Mouse (Mus musculus) stomach, embryonic 14.5 days (tissue): ENCODE measurements around the gene Mthfd1. TPM values are rescaled to one million over a fixed set of nuclear protein-coding genes. Genes with fewer than 3 reads are reported as not detected.

ENCODE experiments used
- ATAC-seq: fragments of 200-750 bp; cut with Nextera tagmentation; 2 replicates; pipeline ENCODE4 v1.8.0; 2017; ENCODE audit warnings: low read depth, moderate TSS enrichment; ENCODE audit not compliant: insufficient number of reproducible peaks, insufficient read depth, low FRiP score
- H3K27ac ChIP-seq: fragments of 300-500 bp; sonication (generic); 2 replicates; pipeline ENCODE4 v1.5.1; 2014; ENCODE audit warnings: mild to moderate bottlenecking, low read length, moderate library complexity, mixed read lengths
- H3K27me3 ChIP-seq: fragments of 300-500 bp; sonication (generic); 2 replicates; pipeline ENCODE4 v1.6.1; 2014; ENCODE audit warnings: low read length, control low read depth, mixed read lengths; ENCODE audit not compliant: control insufficient read depth, insufficient read depth
- H3K36me3 ChIP-seq: fragments of 300-500 bp; sonication (generic); 2 replicates; pipeline ENCODE4 v1.6.1; 2014; ENCODE audit warnings: mild to moderate bottlenecking, control low read depth, low read length, moderate library complexity, mixed read lengths; ENCODE audit not compliant: control insufficient read depth, insufficient read depth
- H3K4me1 ChIP-seq: fragments of 300-500 bp; sonication (generic); 2 replicates; pipeline ENCODE4 v1.6.1; 2014; ENCODE audit warnings: low read length, control low read depth, mixed read lengths; ENCODE audit not compliant: control insufficient read depth, insufficient read depth
- H3K4me2 ChIP-seq: fragments of 300-500 bp; sonication (generic); replicated peaks from 2 replicates; pipeline ENCODE4 v1.6.1; 2014; ENCODE audit warnings: low read depth, low read length, control low read depth
- H3K4me3 ChIP-seq: fragments of 300-500 bp; sonication (generic); 2 replicates; pipeline ENCODE4 v1.5.1; 2014; ENCODE audit warnings: low read depth, low read length, control low read depth
- H3K9ac ChIP-seq: fragments of 300-500 bp; sonication (generic); replicated peaks from 2 replicates; pipeline ENCODE4 v1.6.1; 2014; ENCODE audit warnings: low read depth, mild to moderate bottlenecking, control low read depth, low read length, moderate library complexity, mixed read lengths
- H3K9me3 ChIP-seq: fragments of 300-500 bp; sonication (generic); 2 replicates; pipeline ENCODE4 v1.6.1; 2016; ENCODE audit warnings: low read depth, low read length, control low read depth; ENCODE audit not compliant: control insufficient read depth
- WGBS: fragments of 180-500 bp; shearing (Covaris S2); extraction: QIAGEN DNeasy Blood & Tissue Kit; methylation state at CpG from one replicate; pipeline ENCODE4 v1.1.7; 2014; 5-methylcytosine and 5-hydroxymethylcytosine counted together
- polyA plus RNA-seq: library from polyadenylated mRNA; unstranded; fragments of >200 nt; fragmentation: Nextera tagmentation; extraction: Ambion mirVana; gene quantifications from 2 replicates; pipeline ENCODE4 v1.2.1, GENCODE M21; 2014

The Mthfd1 gene
- polyA plus RNA-seq, 1 experiment from 2014 or later = 76.7 TPM

DNA sequence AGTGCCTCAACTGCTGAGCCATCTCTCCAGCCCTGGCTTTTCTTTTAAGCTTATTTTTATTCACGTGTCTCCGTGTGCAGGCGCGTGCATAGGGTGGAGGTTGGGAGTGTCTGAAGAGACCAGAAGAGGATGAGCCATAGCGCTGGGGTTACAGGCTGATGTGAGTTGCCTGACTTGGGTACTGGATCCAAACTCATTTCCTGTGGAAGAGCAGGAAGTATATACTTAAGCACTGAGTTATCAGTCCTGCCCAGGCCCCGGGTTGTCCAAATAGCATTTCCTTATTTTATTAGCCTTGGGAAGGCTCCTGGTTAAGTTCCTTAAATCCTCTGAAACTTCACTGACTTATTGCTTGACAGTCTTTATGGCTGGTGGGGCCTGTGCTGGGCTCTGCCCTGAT, 54.9 kb downstream of the Mthfd1 start:
- ATAC-seq = no peak
- Histone ChIP-seq H3K9ac (no peak overlapping the region), H3K27ac (no peak overlapping the region), H3K4me2 (no peak overlapping the region), H3K36me3 (peaks cover 23% of the 10 kb centered on the region), H3K27me3 (no peaks in the 10 kb centered on the region), H3K9me3 (no peaks in the 10 kb centered on the region), H3K4me3 (no peak overlapping the region), H3K4me1 (0 out of 2 replicates have a peak, but pooled peaks cover 3% of the 10 kb centered on the region)
- 80% methylated on average over 6 of the region's 6 CpGs for WGBS

DNA sequence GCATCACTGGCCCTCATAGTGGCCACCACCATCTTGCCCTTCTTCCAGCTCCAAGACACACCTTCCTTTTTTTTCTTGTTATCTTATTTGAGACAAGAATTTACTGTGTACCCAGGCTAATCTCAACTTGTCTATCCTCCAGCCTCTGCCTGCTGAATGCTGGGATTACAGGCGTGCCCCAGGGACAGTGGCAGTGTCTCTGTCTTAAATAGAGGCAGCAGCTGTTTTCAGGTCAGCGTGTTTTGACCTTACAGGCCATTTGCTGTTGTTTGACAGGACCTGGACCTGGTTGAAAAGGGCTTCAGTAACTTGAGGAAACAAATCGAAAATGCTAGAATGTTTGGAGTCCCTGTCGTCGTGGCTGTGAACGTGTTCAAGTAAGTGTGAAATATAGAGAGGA, 55.5 kb downstream of the Mthfd1 start:
- H3K4me3 ChIP-seq = no peak overlapping the region
- H3K27ac ChIP-seq = no peak overlapping the region
- ATAC-seq = no peak
- H3K9ac ChIP-seq = no peak overlapping the region
- 74% methylated on average over 6 of the region's 6 CpGs for WGBS
- H3K4me1 ChIP-seq = 0 out of 2 replicates have a peak, but pooled peaks cover 3% of the 10 kb centered on the region
- peaks cover 25% of the 10 kb centered on the region for H3K36me3 ChIP-seq
- no peaks in the 10 kb centered on the region for H3K27me3 ChIP-seq
- no peaks in the 10 kb centered on the region for H3K9me3 ChIP-seq
- no peak overlapping the region for H3K4me2 ChIP-seq

GRCm38 (mm10) chr12:76311227-76311626, 56.1 kb downstream of the Mthfd1 start:
- no peaks in the 10 kb centered on the region for H3K27me3 ChIP-seq
- H3K4me1 ChIP-seq = 0 out of 2 replicates have a peak, but pooled peaks cover 3% of the 10 kb centered on the region
- H3K27ac ChIP-seq = no peak overlapping the region
- no peak overlapping the region for H3K4me3 ChIP-seq
- H3K9ac ChIP-seq = no peak overlapping the region
- no peak for ATAC-seq
- H3K9me3 ChIP-seq = no peaks in the 10 kb centered on the region
- H3K36me3 ChIP-seq = peaks cover 24% of the 10 kb centered on the region
- H3K4me2 ChIP-seq = no peak overlapping the region
- 87% methylated on average over 9 of the region's 9 CpGs for WGBS

- Histone ChIP-seq H3K36me3 (peaks cover 19% of the 10 kb centered on the region), H3K9me3 (no peaks in the 10 kb centered on the region), H3K27ac (no peak overlapping the region), H3K4me3 (no peak overlapping the region), H3K4me1 (0 out of 2 replicates have a peak, but pooled peaks cover 3% of the 10 kb centered on the region), H3K4me2 (no peak overlapping the region), H3K27me3 (no peaks in the 10 kb centered on the region), H3K9ac (no peak overlapping the region)
- ATAC-seq = peak; percentile 46; the same call in 1 of the 2 replicates
- 81% methylated on average over 8 of the region's 8 CpGs for WGBS
Observed at GRCm38 (mm10) chr12:76311951-76312350, 56.9 kb downstream of the Mthfd1 start.

DNA sequence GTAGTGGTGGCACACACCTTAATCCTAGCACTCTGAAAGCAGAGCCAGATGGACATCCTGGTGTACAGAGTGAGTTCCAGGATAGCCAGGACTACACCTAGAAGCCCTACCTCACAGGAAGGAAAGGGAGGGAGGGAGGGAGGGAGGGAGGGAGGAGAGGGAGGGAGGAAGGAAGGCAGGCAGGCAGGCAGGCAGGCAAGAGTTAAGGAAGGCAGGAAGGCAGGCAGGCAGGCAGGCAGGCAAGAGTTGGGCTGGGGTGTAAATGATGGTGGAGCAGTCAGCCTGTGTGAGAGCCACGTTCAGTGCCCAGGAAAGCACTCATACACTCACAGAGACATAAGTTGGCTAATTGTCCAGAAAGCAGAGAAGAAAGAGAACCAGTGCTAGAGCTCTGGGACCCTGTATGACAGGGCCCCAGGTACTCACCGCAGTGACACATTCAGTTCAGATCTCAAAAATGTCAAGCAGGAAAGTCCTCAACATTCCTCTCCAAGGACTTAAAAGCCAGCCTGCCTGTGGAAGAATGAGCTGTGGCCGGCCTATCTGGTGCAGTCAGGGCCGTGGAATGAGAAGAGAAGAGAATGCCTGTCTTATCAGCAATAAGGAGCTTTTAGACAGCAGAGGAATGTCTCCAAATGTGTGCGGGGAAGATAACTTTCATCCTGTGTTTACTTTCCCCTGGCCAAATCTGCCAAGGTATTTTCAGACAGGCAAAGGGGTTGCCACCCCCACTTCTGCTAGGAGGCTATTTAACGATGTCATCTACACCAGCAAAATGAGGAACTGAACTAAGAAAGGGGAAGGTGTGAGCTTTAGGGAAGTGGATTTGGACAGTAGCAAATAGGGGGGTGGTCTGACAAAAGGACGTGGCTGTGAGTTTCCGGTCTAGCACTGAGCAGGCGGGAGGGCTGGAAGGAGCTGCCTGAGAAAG, 63.4 kb downstream of the Mthfd1 start:
- Histone ChIP-seq H3K4me1 (peaks cover 9% of the 10 kb centered on the region; the same call in 1 of the 2 replicates), H3K27ac (peak overlapping the region; percentile 55; the same call in 1 of the 2 replicates), H3K9me3 (no peaks in the 10 kb centered on the region), H3K4me2 (no peak overlapping the region), H3K27me3 (no peaks in the 10 kb centered on the region), H3K36me3 (peaks cover 18% of the 10 kb centered on the region), H3K9ac (no peak overlapping the region), H3K4me3 (no peak overlapping the region)
- peak; percentile 76 for ATAC-seq
- 18% methylated on average over 9 of the region's 9 CpGs for WGBS

DNA sequence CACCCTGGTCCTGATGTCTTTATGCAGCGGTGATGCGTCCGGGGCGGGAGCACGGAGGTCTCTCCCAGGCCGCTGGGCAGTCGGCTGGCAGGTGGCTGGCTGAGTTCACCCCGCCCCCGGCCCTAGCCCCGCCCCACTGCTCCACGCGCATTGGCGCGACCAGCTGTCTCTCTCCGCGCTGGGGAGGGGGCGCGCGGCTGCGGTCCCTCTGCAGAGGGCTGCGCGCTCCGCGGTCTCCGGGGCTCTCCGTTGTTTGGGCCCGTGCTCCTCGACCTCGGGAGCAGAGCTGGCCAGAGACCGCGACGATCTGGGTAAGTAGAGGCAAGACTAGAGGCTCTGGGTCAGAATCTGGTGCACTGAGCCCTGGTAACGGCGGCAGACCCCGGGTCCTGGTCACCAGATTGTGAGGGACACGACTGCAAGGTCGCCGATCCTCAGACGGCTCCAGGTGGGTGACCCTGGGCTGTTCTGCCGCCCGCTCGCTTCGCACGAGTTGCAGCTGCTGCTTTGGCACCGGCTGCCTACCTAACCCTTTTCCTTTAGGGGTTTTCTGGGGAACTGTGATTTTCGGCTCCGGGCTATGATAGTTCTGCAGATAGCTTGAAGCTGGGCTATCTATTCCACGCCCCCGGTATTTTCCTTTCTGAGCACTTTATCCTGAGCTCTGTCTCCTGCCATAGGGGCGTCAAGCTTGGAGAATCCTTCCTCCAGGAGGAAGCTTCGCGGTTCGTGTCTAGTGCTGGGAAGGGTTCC, 69.8 kb downstream of the Mthfd1 start, which contains the start of gene Akap5:
Akap5 (plus strand) TSS at position 213 of the 753 bp plus-strand sequence.
- H3K9me3 ChIP-seq = no peaks in the 10 kb centered on the region
- no peaks in the 10 kb centered on the region for H3K27me3 ChIP-seq
- H3K9ac ChIP-seq = peak within 1 kb of the TSS; percentile 41
- H3K4me3 ChIP-seq = peak within 1 kb of the TSS; percentile 55
- H3K4me2 ChIP-seq = peak within 1 kb of the TSS; percentile 87
- peaks cover 7% of the 10 kb centered on the region for H3K36me3 ChIP-seq
- H3K27ac ChIP-seq = no peak within 1 kb of the TSS
- peak; percentile 92 for ATAC-seq
- 2% methylated on average over 53 of the region's 53 CpGs for WGBS
- no peaks in the 10 kb centered on the region for H3K4me1 ChIP-seq

DNA sequence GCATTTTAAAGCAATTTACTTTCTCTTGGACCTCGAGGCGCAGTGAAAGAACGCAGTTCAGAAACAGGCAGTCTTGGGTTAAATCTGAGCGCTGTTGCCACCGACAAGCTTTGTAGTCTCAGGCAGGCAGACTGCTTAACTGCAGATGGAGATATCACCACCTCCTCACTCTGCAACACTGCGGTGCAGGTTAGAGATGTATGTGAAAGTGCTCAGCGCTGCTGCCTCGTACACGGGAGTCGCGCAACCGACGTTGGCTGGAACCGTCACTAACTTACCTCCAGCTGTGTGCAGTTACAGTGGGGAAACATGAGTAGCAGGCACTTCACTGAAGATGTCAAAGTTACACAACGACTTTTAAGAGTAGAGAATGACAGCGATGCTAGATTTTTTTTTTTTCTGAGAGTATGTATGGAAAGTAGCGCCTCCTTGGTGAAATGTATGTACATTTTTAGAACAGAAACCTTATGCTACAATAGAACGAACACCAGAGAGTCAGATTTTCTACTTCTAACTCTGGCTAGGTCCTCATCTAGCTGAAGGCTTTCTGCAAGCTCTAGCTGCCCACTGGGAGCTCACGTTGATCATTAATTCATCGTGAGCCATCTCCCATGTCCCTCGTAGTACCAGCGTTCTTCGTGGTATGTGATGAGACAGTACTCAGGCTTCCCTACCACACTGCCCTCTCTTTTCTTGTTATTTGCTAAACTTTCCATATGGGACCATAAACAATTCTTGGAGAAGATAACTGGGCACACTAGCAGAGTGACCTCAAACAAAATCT, 71.5 kb downstream of the Mthfd1 start:
- WGBS = 87% methylated on average over 23 of the region's 23 CpGs
- H3K4me3 ChIP-seq = no peak overlapping the region
- no peak overlapping the region for H3K4me2 ChIP-seq

More for the DNA sequence above, 71.5 kb downstream of the Mthfd1 start:
- Histone ChIP-seq H3K36me3 (0 out of 2 replicates have a peak, but pooled peaks cover 2% of the 10 kb centered on the region), H3K4me1 (no peaks in the 10 kb centered on the region), H3K9me3 (no peaks in the 10 kb centered on the region), H3K27ac (no peak overlapping the region), H3K9ac (no peak overlapping the region), H3K27me3 (no peaks in the 10 kb centered on the region)
- no peak for ATAC-seq
